Mouse (Mus musculus): ENCODE measurements around the gene Naif1.

Naif1 gene

GRCm38 (mm10) chr2:32501754-32502324 is 51.6 kb downstream of the Naif1 start:
- no peak for DNase-seq (ENCODE audit: low read depth, low spot score)

GRCm38 (mm10) chr2:32502843-32503242 is 52.6 kb downstream of the Naif1 start:
- no peak for DNase-seq (ENCODE audit: low read depth, low spot score)

GRCm38 (mm10) chr2:32503588-32503987 is 53.3 kb downstream of the Naif1 start:
- DNase-seq (ENCODE audit: low read depth, low spot score) = no peak

GRCm38 (mm10) chr2:32505536-32505935 is 55.3 kb downstream of the Naif1 start:
- DNase-seq (ENCODE audit: low read depth, low spot score) = no peak

Measured in retina, adult 2 months (tissue).